Comparison of ENCODE assay signal across 11 mouse cellular contexts in genomic region chr8:88879857-88880256, GRCm38 (mm10).
DNase-seq lines count a peak whose midpoint lies in the region; ATAC-seq and TF ChIP-seq lines count a peak whose summit lies in the region.
"Had no signal": no experiment of that assay in that cellular context is flagged by ENCODE, and none has a peak within 500 bp of the region (broad histone marks: within the 10 kb centered on the region; RNA-seq: fewer than 3 reads in every experiment).

No protein-coding gene starts in this region.

- TF ChIP-seq POLR2A in brain, embryonic 14.5 days (IDR thresholded peaks at IDR 0.05; ENCODE audit: borderline replicate concordance, extremely low read depth, insufficient read depth, insufficient read length, poor library complexity, severe bottlenecking), result no peak

- no peak for TF ChIP-seq CTCF in brain, embryonic 14.5 days (IDR thresholded peaks at IDR 0.05; ENCODE audit: borderline replicate concordance, extremely low read depth, insufficient read depth, insufficient read length)

- 15% methylated on average over 7 of the region's 7 CpGs for WGBS in heart, embryonic 14.5 days

- no peak overlapping the region for H3K9ac ChIP-seq in heart, embryonic 14.5 days (ENCODE audit: low read length)
- H3K9ac ChIP-seq: limb, embryonic 13.5 days had no signal

- peaks cover 3 to 5% of the 10 kb centered on the region in 2 experiments for H3K4me1 ChIP-seq in heart, embryonic 14.5 days (ENCODE audit: control insufficient read depth in 2 of 2, insufficient read depth in 2 of 2, low read length in 2 of 2)
- H3K4me1 ChIP-seq: limb, embryonic 13.5 days; megakaryocyte, embryonic 14.5 days had no signal

- H3K27me3 ChIP-seq in heart, embryonic 14.5 days (ENCODE audit: control insufficient read depth, insufficient read depth, low read length), result peaks cover 30% of the 10 kb centered on the region
- H3K27me3 ChIP-seq: megakaryocyte, embryonic 14.5 days had no signal

- ATAC-seq in heart, embryonic 14.5 days (ENCODE audit: insufficient number of reproducible peaks, insufficient read depth, low FRiP score, low read depth), result peak; percentile 86
- ATAC-seq: hindbrain, embryonic 16.5 days had no signal

- no peak overlapping the region for H3K27ac ChIP-seq in heart, embryonic 14.5 days (replicated peaks in 1 of 2; ENCODE audit: control insufficient read depth in 1 of 2, insufficient read depth in 1 of 2, low read depth in 2 of 2, low read length in 2 of 2)
- H3K27ac ChIP-seq: limb, embryonic 13.5 days had no signal

- H3K9me3 ChIP-seq in heart, embryonic 14.5 days (ENCODE audit: control insufficient read depth, low read length), result no peaks in the 10 kb centered on the region
- H3K9me3 ChIP-seq: limb, embryonic 13.5 days; megakaryocyte, embryonic 14.5 days had no signal

- H3K4me3 ChIP-seq in heart, embryonic 14.5 days (ENCODE audit: control insufficient read depth in 1 of 2, insufficient read depth in 1 of 2, low read depth in 1 of 2, low read length in 2 of 2), result no peak overlapping the region
- H3K4me3 ChIP-seq: limb, embryonic 13.5 days; megakaryocyte, embryonic 14.5 days had no signal

- no peak overlapping the region for H3K4me2 ChIP-seq in heart, embryonic 14.5 days (ENCODE audit: low read length)
- H3K4me2 ChIP-seq: limb, embryonic 13.5 days had no signal

- no peaks in the 10 kb centered on the region for H3K36me3 ChIP-seq in heart, embryonic 14.5 days (ENCODE audit: control insufficient read depth, insufficient read depth, low read length)
- H3K36me3 ChIP-seq: limb, embryonic 13.5 days had no signal

- peak; percentile 71 to 80 for DNase-seq in kidney, postnatal 4 days
- DNase-seq in kidney, adult 9 months, result no peak
- DNase-seq in brain, embryonic 14.5 days (ENCODE audit: low read depth), result peak; percentile 5
- DNase-seq in lung, postnatal 25 days (ENCODE audit: low spot score), result peak; percentile 1
- no peak for DNase-seq in spleen, adult 18-20 months
- no peak for DNase-seq in thymus, adult 18-20 months
- DNase-seq in right cerebral cortex, postnatal 36 days (ENCODE audit: low spot score in 2 of 2), result no peak

Comparison
In these comparisons a context has a peak if more than half of its experiments do, and no peak if none do; other contexts are left out.
1. DNase-seq: peak in kidney, postnatal 4 days (2 of 2), brain, embryonic 14.5 days (single experiment) and lung, postnatal 25 days (single experiment); none in kidney, adult 9 months (single experiment), spleen, adult 18-20 months (0 of 2), thymus, adult 18-20 months (0 of 2) and right cerebral cortex, postnatal 36 days (0 of 2).